8 mouse cellular contexts compared by ENCODE assay signal in the genomic region with DNA sequence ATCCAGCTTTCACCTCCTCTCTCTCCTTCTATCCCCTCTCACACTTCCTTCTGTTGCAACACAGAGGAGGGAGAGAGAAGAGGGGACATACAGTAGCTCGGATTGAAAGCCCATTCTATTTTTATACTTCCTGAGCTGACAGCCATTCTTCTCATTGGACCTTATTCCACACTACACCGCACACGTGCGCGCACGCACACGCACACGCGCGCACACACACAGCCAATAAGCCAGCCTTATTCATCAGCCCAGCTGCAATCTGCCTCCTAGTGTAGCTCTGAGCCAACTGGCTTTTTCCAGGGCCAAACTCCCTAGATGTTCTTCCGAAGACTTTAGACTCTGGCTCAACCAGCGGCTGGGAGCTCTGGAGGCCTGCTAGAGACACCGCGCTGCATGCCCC.
A peak's percentile ranks its signal among the peaks of the same experiment; 100 is the strongest.
DNase-seq lines count a peak whose midpoint lies in the region; ATAC-seq lines count a peak whose summit lies in the region.

No protein-coding gene starts in this region.

- no peak overlapping the region for H3K4me2 ChIP-seq in midbrain, embryonic 15.5 days

- DNase-seq in adrenal gland, postnatal 14 days: peak; percentile 15
- DNase-seq in adrenal gland, adult 18-20 months (ENCODE audit: low spot score in 2 of 2): no peak
- DNase-seq in urinary bladder, postnatal 14 days (ENCODE audit: low spot score): peak; percentile 10
- DNase-seq in urinary bladder, postnatal 10 days (ENCODE audit: low spot score): no peak
- DNase-seq in kidney, postnatal 4 days: peak; percentile 18 to 55

- ATAC-seq in megakaryocyte progenitor cell, adult 5-6 weeks (replicated peaks; ENCODE audit: poor library complexity): peak; percentile 51
- no peak for ATAC-seq in CD4-positive, CD25-positive, alpha-beta regulatory T cell, adult 4 months
- no peak for ATAC-seq in midbrain, embryonic 15.5 days (replicated peaks)

- H3K27ac ChIP-seq in midbrain, embryonic 15.5 days: no peak overlapping the region

- H3K36me3 ChIP-seq in midbrain, embryonic 15.5 days (replicated peaks): no peaks in the 10 kb centered on the region

- peaks cover 5% of the 10 kb centered on the region for H3K4me1 ChIP-seq in midbrain, embryonic 15.5 days

- no peaks in the 10 kb centered on the region for H3K9me3 ChIP-seq in midbrain, embryonic 15.5 days

- WGBS in midbrain, embryonic 15.5 days: 87% methylated on average over 14 of the region's 14 CpGs

- H3K4me3 ChIP-seq in midbrain, embryonic 15.5 days: no peak overlapping the region

- no peaks in the 10 kb centered on the region for H3K27me3 ChIP-seq in midbrain, embryonic 15.5 days (replicated peaks)

- H3K9ac ChIP-seq in midbrain, embryonic 15.5 days: no peak overlapping the region

Comparison
In these comparisons a context has a peak if more than half of its experiments do, and no peak if none do; other contexts are left out.
1. DNase-seq: peak in adrenal gland, postnatal 14 days (single experiment), urinary bladder, postnatal 14 days (single experiment) and kidney, postnatal 4 days (2 of 2); none in adrenal gland, adult 18-20 months (0 of 2) and urinary bladder, postnatal 10 days (single experiment).